Mouse (Mus musculus) bone marrow macrophage, adult 2 months (primary cell): ENCODE results near the gene Fntb. TPM values are rescaled to one million over a fixed set of nuclear protein-coding genes. Genes with fewer than 3 reads are reported as not detected.

Source experiments
- H3K27ac ChIP-seq: 2 replicates; pipeline ENCODE4 v1.5.1; 2012; ENCODE audit warnings: low read depth, low read length; ENCODE audit not compliant: insufficient read depth
- H3K4me1 ChIP-seq: 2 replicates; pipeline ENCODE4 v1.6.1; 2012; ENCODE audit warnings: low read length; ENCODE audit not compliant: control insufficient read depth, insufficient read depth
- H3K4me3 ChIP-seq: 2 replicates; pipeline ENCODE4 v1.5.1; 2012; ENCODE audit warnings: mild to moderate bottlenecking, low read length, moderate library complexity; ENCODE audit not compliant: insufficient read depth
- CTCF ChIP-seq: IDR thresholded peaks from 2 replicates; pipeline ENCODE4 v1.5.1; 2012; ENCODE audit warnings: low read depth, mild to moderate bottlenecking, low read length, moderate library complexity
- POLR2A ChIP-seq: IDR thresholded peaks from 2 replicates; pipeline ENCODE4 v1.6.1; 2012; ENCODE audit warnings: mild to moderate bottlenecking, low read depth, low read length, borderline replicate concordance
- polyA plus RNA-seq: library from polyadenylated mRNA; stranded (reverse); fragments of >200 nt; gene quantifications from 2 replicates; pipeline ENCODE4 v1.2.4, GENCODE M21; 2012; ENCODE audit not compliant: missing spikeins, insufficient read depth, insufficient read length

Fntb gene
- polyA plus RNA-seq, 1 experiment, result 5.5 TPM

DNA sequence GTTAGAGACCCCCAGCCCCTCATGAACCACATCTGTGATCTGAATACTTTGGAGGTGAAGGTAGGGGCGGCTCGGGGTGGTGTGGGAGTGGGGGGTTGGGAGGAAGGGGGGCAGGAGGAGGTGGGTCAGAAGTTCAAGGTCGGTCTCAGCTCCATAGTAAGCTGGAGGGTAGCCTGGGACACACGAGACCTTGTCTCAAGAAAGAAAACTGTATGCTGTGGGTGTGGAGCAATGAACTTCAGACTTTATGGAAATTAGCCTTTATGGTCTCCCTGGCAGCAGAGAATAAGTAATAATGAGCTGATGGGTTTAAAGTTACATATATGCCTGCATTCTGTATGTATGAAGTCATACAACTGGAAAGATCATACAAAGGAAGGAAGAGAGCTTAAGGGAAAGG is 119.7 kb downstream of the Fntb start:
- TF ChIP-seq POLR2A (no peak), CTCF (no peak)
- peaks cover 13% of the 10 kb centered on the region for H3K4me1 ChIP-seq
- H3K27ac ChIP-seq, result no peak overlapping the region
- no peak overlapping the region for H3K4me3 ChIP-seq

GRCm38 (mm10) chr12:76886826-76887225 is 121.4 kb downstream of the Fntb start:
- Histone ChIP-seq H3K4me3 (no peak overlapping the region), H3K27ac (no peak overlapping the region), H3K4me1 (peaks cover 13% of the 10 kb centered on the region)
- TF ChIP-seq POLR2A (no peak), CTCF (no peak)

DNA sequence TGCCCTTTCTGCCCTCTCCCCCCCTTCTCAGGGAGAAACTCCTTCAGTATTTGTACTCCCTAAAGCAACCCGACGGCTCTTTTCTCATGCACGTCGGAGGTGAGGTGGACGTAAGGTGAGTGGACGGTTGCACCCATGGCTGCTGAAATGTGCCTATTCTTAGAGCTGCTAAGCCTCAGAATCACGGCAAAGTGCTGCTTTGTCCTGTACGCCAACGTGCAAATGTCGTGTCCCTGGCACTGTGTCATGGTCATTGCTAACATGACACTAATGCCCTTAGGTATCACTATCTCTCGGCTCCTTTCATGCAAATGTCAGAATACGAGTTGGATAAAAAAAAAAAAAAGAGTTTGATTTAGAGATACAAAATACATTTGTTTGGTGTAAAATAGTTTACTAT is 122.6 kb downstream of the Fntb start:
- no peak overlapping the region for H3K4me3 ChIP-seq
- peaks cover 13% of the 10 kb centered on the region for H3K4me1 ChIP-seq
- no peak overlapping the region for H3K27ac ChIP-seq
- TF ChIP-seq CTCF, result no peak
- TF ChIP-seq POLR2A, result no peak

- Histone ChIP-seq H3K4me3 (no peak overlapping the region), H3K27ac (no peak overlapping the region), H3K4me1 (peaks cover 13% of the 10 kb centered on the region)
- TF ChIP-seq CTCF (no peak), POLR2A (no peak)
Observed at GRCm38 (mm10) chr12:76889404-76890184, 124.2 kb downstream of the Fntb start.

- peaks cover 10% of the 10 kb centered on the region for H3K4me1 ChIP-seq
- no peak overlapping the region for H3K4me3 ChIP-seq
- H3K27ac ChIP-seq, result no peak overlapping the region
- TF ChIP-seq CTCF (no peak), POLR2A (no peak)
Observed at GRCm38 (mm10) chr12:76891160-76891559, 125.8 kb downstream of the Fntb start.

DNA sequence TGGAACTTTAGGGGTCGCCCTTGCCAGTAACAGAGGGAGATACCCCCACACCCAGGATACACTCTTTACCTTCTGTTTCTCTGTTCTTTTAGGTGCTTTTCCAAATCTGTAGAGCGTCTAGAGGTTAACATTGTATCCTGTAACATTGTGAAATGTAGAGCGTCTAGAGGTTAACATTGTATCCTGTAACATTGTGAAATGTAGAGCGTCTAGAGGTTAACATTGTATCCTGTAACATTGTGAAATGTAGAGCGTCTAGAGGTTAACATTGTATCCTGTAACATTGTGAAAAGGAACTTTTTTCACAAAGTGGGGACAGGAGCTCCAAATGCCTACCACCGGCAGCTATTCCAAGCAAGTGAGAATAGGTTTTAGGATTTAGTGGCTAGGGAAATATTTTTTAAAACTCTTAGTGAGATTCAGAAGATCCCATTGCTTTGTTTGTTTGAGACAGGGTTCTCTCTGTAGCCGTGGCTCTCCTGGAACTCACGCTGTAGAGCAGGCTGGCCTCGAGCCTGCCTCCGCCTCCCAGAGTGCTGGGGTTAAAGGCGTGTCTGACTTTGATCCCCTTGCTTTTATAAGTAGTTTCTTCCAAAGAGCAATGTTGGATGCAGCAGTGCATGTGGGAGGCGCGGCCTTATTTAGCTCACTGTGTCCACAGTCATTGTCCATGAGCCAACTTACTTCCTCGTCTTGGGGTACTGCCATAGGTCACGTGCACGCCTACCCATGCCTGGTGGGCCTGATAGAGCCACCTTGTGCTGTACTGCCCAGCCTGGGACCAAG is 127.7 kb downstream of the Fntb start:
- Histone ChIP-seq H3K4me1 (no peaks in the 10 kb centered on the region), H3K27ac (no peak overlapping the region), H3K4me3 (no peak overlapping the region)
- TF ChIP-seq CTCF (no peak), POLR2A (no peak)

DNA sequence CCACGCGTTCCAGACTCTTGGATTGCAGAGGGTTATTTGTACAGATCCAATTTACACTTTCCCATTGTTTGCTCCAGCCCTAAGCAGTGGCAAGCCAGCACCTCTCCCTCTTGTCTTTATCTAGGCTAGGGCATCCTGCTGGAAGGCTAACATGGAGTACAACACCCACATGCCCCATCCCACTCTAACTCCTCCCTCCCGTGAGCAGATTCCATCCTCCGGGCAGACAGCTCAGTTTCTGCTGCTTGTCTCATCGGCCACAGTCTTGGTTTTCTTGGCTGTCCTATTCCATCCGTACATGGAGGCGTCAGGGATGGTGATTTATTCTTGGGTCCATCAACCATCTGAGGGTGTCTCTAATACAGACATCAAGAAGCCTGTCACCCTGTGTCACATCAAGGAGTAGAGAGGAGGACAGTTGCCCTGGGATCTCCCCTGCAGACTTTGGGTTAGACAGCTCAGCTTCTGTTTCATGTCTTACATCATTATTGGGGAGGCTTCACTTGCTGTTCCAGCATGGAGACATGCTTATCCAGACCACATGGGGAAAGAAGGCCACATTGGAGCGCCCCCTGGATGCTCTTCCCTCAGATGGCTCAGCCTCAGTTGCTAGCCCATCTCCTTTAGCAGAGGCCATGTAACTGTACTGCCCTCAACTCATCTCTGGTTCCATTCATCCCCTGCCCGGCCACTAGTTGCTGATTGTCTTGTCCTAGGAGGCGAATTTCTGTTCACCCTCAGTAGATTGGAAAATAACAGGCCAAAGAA is 129.6 kb downstream of the Fntb start:
- Histone ChIP-seq H3K4me3 (no peak overlapping the region), H3K4me1 (no peaks in the 10 kb centered on the region)
- TF ChIP-seq POLR2A (no peak), CTCF (no peak)

DNA sequence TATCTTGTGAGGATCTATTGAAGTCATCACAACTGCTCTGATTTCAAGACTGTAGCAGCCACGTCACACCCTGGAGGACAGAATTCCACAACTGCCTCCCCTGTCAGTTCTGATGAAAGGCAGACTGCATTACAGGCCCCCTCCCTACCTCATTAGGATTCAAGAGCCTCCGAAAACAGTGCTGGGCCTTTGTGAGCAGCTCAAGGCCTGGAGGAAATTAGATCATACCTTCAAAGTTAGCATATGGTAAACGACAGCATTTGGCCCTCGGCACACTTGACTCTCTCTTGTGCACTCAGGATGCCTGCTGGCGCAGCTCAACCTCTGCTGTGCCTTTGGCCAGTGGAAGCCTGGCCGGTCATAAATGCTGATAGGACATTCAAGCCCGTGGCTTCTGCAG is 130.4 kb downstream of the Fntb start:
- no peak overlapping the region for H3K4me3 ChIP-seq
- TF ChIP-seq CTCF (no peak), POLR2A (no peak)
- H3K27ac ChIP-seq, result no peak overlapping the region
- H3K4me1 ChIP-seq, result no peaks in the 10 kb centered on the region

More for the DNA sequence above, 129.6 kb downstream of the Fntb start:
- no peak overlapping the region for H3K27ac ChIP-seq

DNA sequence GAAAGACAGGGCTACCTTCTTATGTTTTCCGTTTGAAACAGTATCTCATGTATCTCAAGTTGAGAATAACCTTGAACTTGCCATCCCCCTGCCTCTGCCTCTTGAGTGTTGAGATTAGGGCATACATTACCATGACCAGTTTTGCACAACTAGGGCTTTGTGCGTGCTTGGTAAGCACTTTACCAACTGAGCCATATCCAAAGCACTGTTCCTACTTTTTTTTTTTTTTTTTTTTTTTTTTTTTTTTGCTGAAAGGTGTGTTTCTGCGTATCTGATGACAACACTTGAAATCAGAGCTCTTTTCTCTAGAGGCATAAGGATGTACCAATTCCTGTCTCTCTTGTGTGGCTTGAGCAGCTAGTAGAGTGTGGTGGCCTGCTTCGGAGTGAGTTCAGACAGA is 131.2 kb downstream of the Fntb start:
- Histone ChIP-seq H3K4me1 (no peaks in the 10 kb centered on the region), H3K4me3 (no peak overlapping the region), H3K27ac (no peak overlapping the region)
- TF ChIP-seq POLR2A (no peak), CTCF (no peak)
